Mouse (Mus musculus) NIH3T3 (cell line): ENCODE results near the gene Lrrc72.

Source experiments
- DNase-seq: peaks from one replicate; pipeline ENCODE4 v3.0.0-alpha.2; 2012; ENCODE audit warnings: low read depth

The Lrrc72 gene

GRCm38 (mm10) chr12:36190343-36190742, 62.9 kb downstream of the Lrrc72 start:
- no peak for DNase-seq

DNA sequence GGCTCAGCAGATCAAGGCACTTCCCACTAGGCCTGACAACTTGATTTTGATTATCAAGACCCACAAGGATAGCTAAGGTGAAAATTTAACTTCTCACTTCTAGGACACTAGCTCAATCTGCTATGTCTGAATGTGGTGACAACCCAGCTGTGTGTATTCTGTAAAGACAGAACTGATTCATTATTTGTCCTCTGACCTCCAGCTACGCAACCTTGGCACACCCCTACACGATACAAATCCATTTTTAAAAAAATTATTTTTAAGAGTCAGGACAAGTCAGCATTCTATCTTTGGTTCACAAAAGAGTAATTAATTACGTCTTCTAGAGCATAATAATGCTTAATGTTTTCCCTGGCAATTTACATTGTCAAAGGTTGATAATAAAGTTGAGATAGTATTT, 63.6 kb downstream of the Lrrc72 start:
- no peak for DNase-seq

GRCm38 (mm10) chr12:36187081-36187480, 66.1 kb downstream of the Lrrc72 start:
- no peak for DNase-seq

DNA sequence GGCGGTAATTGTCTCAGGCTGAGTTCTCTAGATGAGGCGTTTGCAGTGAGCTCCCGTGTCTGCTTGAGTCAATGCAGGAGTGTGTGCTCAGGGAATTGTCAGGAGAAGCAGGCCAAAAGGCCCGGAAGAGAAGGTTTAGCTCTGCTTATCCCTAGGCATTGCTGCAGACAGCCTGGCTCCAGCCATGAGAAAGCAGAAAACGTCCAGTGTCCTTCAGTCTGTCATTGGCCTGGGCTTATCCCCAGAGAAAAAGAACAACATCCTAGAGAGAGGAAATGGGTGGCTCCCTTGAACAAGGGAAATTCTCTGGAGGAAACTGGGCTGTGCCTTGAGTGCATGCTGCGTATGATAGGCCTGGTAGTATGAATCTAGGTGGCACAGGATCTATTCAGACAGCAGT, 70.6 kb downstream of the Lrrc72 start:
- no peak for DNase-seq

DNA sequence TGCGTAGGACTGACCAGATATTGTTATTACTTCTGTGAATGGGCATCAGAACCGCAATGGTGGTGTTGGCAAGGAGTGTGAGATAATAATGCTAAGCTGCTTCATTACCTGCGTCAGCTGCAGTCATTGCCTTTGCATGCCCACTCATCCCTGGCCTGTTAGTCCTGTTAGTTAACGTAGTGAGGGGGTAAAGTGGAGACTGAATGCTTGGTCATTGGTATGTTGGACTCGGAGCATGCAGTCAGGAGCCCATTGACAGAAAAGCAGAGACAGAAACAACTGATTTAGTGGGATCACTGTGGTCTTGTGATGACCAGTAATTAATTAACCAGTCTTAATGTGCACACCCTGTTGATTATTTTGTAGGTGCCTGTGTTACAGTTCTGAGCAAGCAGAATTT, 76.0 kb downstream of the Lrrc72 start:
- DNase-seq = no peak

DNA sequence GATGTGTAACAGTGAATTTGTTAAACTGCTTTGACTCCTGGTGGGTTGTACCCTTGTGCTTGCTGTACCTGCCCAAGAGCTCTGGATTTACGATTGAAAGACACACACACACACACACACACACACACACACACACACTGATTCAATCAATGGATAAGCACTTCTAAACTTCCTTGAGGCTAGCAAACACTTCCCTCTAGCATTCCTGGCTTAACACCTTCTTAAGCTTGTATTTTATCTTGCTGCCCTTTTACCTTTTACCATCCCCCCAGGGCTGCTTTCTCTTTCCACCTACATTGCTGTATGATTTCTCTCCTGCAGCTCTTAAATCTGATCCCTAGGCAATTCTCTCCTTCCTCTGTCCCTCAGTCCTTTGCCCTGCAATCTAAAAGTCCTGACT, 87.9 kb downstream of the Lrrc72 start:
- DNase-seq = no peak

- DNase-seq = no peak
These were observed 88.9 kb downstream of the Lrrc72 start for GRCm38 (mm10) chr12:36164126-36164791.
